In genomic region chr19:23134441-23135301, GRCm38 (mm10) we compare ENCODE assay signal across 8 mouse cellular contexts. TPM values are rescaled to one million over a fixed set of nuclear protein-coding genes. Genes with fewer than 3 reads are reported as not detected.
A peak's percentile ranks its signal among the peaks of the same experiment; 100 is the strongest.
DNase-seq lines count a peak whose midpoint lies in the region; ATAC-seq and TF ChIP-seq lines count a peak whose summit lies in the region.

No protein-coding gene starts in this region.

- peak; percentile 95 for TF ChIP-seq EP300 in liver, postnatal 0 days (IDR thresholded peaks at IDR 0.05; ENCODE audit: low read depth)
- TF ChIP-seq EP300 in stomach, postnatal 0 days (optimal IDR thresholded peaks at IDR 0.05), result peak; percentile 91

- DNase-seq in CD4-positive, CD25-positive, alpha-beta regulatory T cell, adult 2 months (ENCODE audit: low read depth, low spot score), result peak; percentile 59
- peak; percentile 73 for DNase-seq in c-Kit-positive CD71-negative TER-119-negative erythroid progenitor cells, embryonic 14.5 days (ENCODE audit: low read depth)
- peak; percentile 94 to 97 for DNase-seq in kidney, postnatal 36 days
- peak; percentile 87 for DNase-seq in liver, postnatal 0 days
- DNase-seq in stomach, postnatal 0 days (ENCODE audit: low spot score), result peak; percentile 93

- peak overlapping the region; percentile 43 for H3K4me3 ChIP-seq in forebrain, embryonic 12.5 days (replicated peaks)
- H3K4me3 ChIP-seq in heart, embryonic 16.5 days (ENCODE audit: low read length), result peak overlapping the region; percentile 59
- H3K4me3 ChIP-seq in liver, postnatal 0 days (ENCODE audit: low read depth, low read length), result peak overlapping the region; percentile 36
- peak overlapping the region; percentile 39 for H3K4me3 ChIP-seq in neural tube, embryonic 12.5 days
- peak overlapping the region; percentile 39 for H3K4me3 ChIP-seq in stomach, postnatal 0 days (ENCODE audit: low read depth, low read length)

- peaks cover 36% of the 10 kb centered on the region for H3K4me1 ChIP-seq in forebrain, embryonic 12.5 days
- H3K4me1 ChIP-seq in heart, embryonic 16.5 days (ENCODE audit: control insufficient read depth, insufficient read depth, low read length), result peaks cover 21% of the 10 kb centered on the region
- H3K4me1 ChIP-seq in liver, postnatal 0 days (ENCODE audit: insufficient read depth), result peaks cover 33% of the 10 kb centered on the region
- H3K4me1 ChIP-seq in neural tube, embryonic 12.5 days, result peaks cover 32% of the 10 kb centered on the region
- peaks cover 5% of the 10 kb centered on the region; the same call in 1 of the 2 replicates for H3K4me1 ChIP-seq in stomach, postnatal 0 days (replicated peaks; ENCODE audit: control insufficient read depth, insufficient read depth)

- 1% methylated on average over 45 of the region's 47 CpGs for WGBS in forebrain, embryonic 12.5 days
- WGBS in heart, embryonic 16.5 days, result 1% methylated on average over 47 of the region's 47 CpGs
- 2% methylated on average over 46 of the region's 47 CpGs for WGBS in liver, postnatal 0 days (ENCODE audit: insufficient replicate concordance)
- WGBS in neural tube, embryonic 12.5 days, result under 1% methylated on average over 47 of the region's 47 CpGs
- WGBS in stomach, postnatal 0 days, result 2% methylated on average over 46 of the region's 47 CpGs

- peak; percentile 42 for ATAC-seq in forebrain, embryonic 12.5 days (ENCODE audit: low FRiP score)
- peak; percentile 74 for ATAC-seq in heart, embryonic 16.5 days (replicated peaks; ENCODE audit: extremely low read depth, insufficient read depth, low FRiP score)
- ATAC-seq in liver, postnatal 0 days, result peak; percentile 75
- peak; percentile 42 for ATAC-seq in neural tube, embryonic 12.5 days (ENCODE audit: low FRiP score, low read depth)
- ATAC-seq in stomach, postnatal 0 days (ENCODE audit: low FRiP score, low TSS enrichment), result peak; percentile 84

- TF ChIP-seq CTCF in liver, postnatal 0 days (IDR thresholded peaks at IDR 0.05; ENCODE audit: low read depth), result no peak
- TF ChIP-seq CTCF in stomach, postnatal 0 days (IDR thresholded peaks at IDR 0.05; ENCODE audit: low read depth), result peak; percentile 10; the same call in 1 of the 2 replicates

- H3K9ac ChIP-seq in forebrain, embryonic 12.5 days, result peak overlapping the region; percentile 54
- peak overlapping the region; percentile 61 for H3K9ac ChIP-seq in heart, embryonic 16.5 days (ENCODE audit: low read length)
- peak overlapping the region; percentile 67 for H3K9ac ChIP-seq in liver, postnatal 0 days (replicated peaks)
- H3K9ac ChIP-seq in neural tube, embryonic 12.5 days, result peak overlapping the region; percentile 42; the same call in 1 of the 2 replicates
- peak overlapping the region; percentile 72 for H3K9ac ChIP-seq in stomach, postnatal 0 days (ENCODE audit: low read length)

- no peaks in the 10 kb centered on the region for H3K36me3 ChIP-seq in forebrain, embryonic 12.5 days (replicated peaks)
- no peaks in the 10 kb centered on the region for H3K36me3 ChIP-seq in heart, embryonic 16.5 days (ENCODE audit: control insufficient read depth, insufficient read depth)
- no peaks in the 10 kb centered on the region for H3K36me3 ChIP-seq in liver, postnatal 0 days (replicated peaks; ENCODE audit: insufficient read depth, low read length)
- H3K36me3 ChIP-seq in neural tube, embryonic 12.5 days, result no peaks in the 10 kb centered on the region
- no peaks in the 10 kb centered on the region for H3K36me3 ChIP-seq in stomach, postnatal 0 days (ENCODE audit: control insufficient read depth, insufficient read depth, low read length)

- H3K27ac ChIP-seq in forebrain, embryonic 12.5 days, result no peak overlapping the region
- H3K27ac ChIP-seq in heart, embryonic 16.5 days (ENCODE audit: low read length), result no peak overlapping the region
- H3K27ac ChIP-seq in liver, postnatal 0 days (ENCODE audit: low read depth), result peak overlapping the region; percentile 96
- H3K27ac ChIP-seq in neural tube, embryonic 12.5 days, result no peak overlapping the region
- peak overlapping the region; percentile 99 for H3K27ac ChIP-seq in stomach, postnatal 0 days (replicated peaks)

- no peaks in the 10 kb centered on the region for H3K9me3 ChIP-seq in forebrain, embryonic 12.5 days
- no peaks in the 10 kb centered on the region for H3K9me3 ChIP-seq in heart, embryonic 16.5 days (replicated peaks; ENCODE audit: control insufficient read depth, low read length)
- H3K9me3 ChIP-seq in liver, postnatal 0 days (ENCODE audit: low read length), result no peaks in the 10 kb centered on the region
- H3K9me3 ChIP-seq in neural tube, embryonic 12.5 days, result no peaks in the 10 kb centered on the region
- no peaks in the 10 kb centered on the region for H3K9me3 ChIP-seq in stomach, postnatal 0 days (ENCODE audit: control insufficient read depth, low read length)

- H3K4me2 ChIP-seq in forebrain, embryonic 12.5 days, result peak overlapping the region; percentile 84
- peak overlapping the region; percentile 91 for H3K4me2 ChIP-seq in heart, embryonic 16.5 days (ENCODE audit: low read depth, low read length)
- H3K4me2 ChIP-seq in liver, postnatal 0 days (ENCODE audit: low read depth, low read length), result peak overlapping the region; percentile 75
- peak overlapping the region; percentile 80 for H3K4me2 ChIP-seq in neural tube, embryonic 12.5 days (replicated peaks)
- H3K4me2 ChIP-seq in stomach, postnatal 0 days (replicated peaks; ENCODE audit: low read depth), result peak overlapping the region; percentile 77

- H3K27me3 ChIP-seq in forebrain, embryonic 12.5 days, result peaks cover 72% of the 10 kb centered on the region
- H3K27me3 ChIP-seq in heart, embryonic 16.5 days (ENCODE audit: control insufficient read depth, insufficient read depth, low read length), result peaks cover 11% of the 10 kb centered on the region
- H3K27me3 ChIP-seq in liver, postnatal 0 days (ENCODE audit: insufficient read depth, low read length), result peaks cover 3% of the 10 kb centered on the region; the same call in 1 of the 2 replicates
- peaks cover 51% of the 10 kb centered on the region for H3K27me3 ChIP-seq in neural tube, embryonic 12.5 days (replicated peaks)
- no peaks in the 10 kb centered on the region for H3K27me3 ChIP-seq in stomach, postnatal 0 days (ENCODE audit: control insufficient read depth, insufficient read depth, low read length)

RNA-seq across cellular contexts. Expression of gene Klf9, which starts 6.4 kb away (rescaled TPM):
- polyA plus RNA-seq in forebrain, embryonic 12.5 days (2016; fragmentation: Nextera tagmentation; extraction: Ambion mirVana), result 1.2 and 1.4 TPM in 2 replicates
- polyA plus RNA-seq in heart, embryonic 16.5 days (2015; fragmentation: Nextera tagmentation; extraction: Ambion mirVana), result 3.8 and 3.9 TPM in 2 replicates
- 12.6 and 17.2 TPM in 2 replicates for polyA plus RNA-seq in liver, postnatal 0 days (2015; fragmentation: Nextera tagmentation; extraction: Ambion mirVana)
- 1.9 and 2.0 TPM in 2 replicates for polyA plus RNA-seq in neural tube, embryonic 12.5 days (2016; fragmentation: Nextera tagmentation; extraction: Ambion mirVana)
- polyA plus RNA-seq in stomach, postnatal 0 days (2015; fragmentation: Nextera tagmentation; extraction: Ambion mirVana), result 11.3 and 17.4 TPM in 2 replicates

Comparison
In these comparisons a context has a peak if more than half of its experiments do, and no peak if none do; other contexts are left out.
1. H3K27ac ChIP-seq: peak in liver, postnatal 0 days (single experiment) and stomach, postnatal 0 days (single experiment); none in forebrain, embryonic 12.5 days (single experiment), heart, embryonic 16.5 days (single experiment) and neural tube, embryonic 12.5 days (single experiment).
2. Peak in every context shown above with its lines, with median percentiles within 50 percentile points of each other: DNase-seq, ATAC-seq, H3K4me2 ChIP-seq, H3K4me3 ChIP-seq and H3K9ac ChIP-seq.